Mouse (Mus musculus) spleen, adult 2 months (tissue): ENCODE results near the gene Wdr18. TPM values are rescaled to one million over a fixed set of nuclear protein-coding genes. Genes with fewer than 3 reads are reported as not detected.

Source experiments
- DNase-seq, 2 experiments: peaks; one replicate each; pipeline versions ENCODE4 v3.0.0 to v3.0.0-alpha.2; 2012 to 2021; ENCODE audit warnings: low spot score in 2 of 2, low read depth in 1 of 2
- H3K27ac ChIP-seq: fragments of 200-500 bp; 2 replicates; pipeline ENCODE4 v1.5.1; 2012; ENCODE audit warnings: low read length, inconsistent platforms; ENCODE audit not compliant: insufficient read depth
- H3K27me3 ChIP-seq: fragments of 200-500 bp; 2 replicates; pipeline ENCODE4 v1.6.1; 2012; ENCODE audit warnings: mild to moderate bottlenecking, moderate library complexity, low read length, inconsistent platforms; ENCODE audit not compliant: control insufficient read depth, insufficient read depth
- H3K36me3 ChIP-seq: fragments of 200-500 bp; 2 replicates; pipeline ENCODE4 v1.6.1; 2012; ENCODE audit warnings: mild to moderate bottlenecking, low read length, inconsistent platforms; ENCODE audit not compliant: control insufficient read depth, insufficient read depth
- H3K4me1 ChIP-seq: fragments of 200-500 bp; 2 replicates; pipeline ENCODE4 v1.6.1; 2011; ENCODE audit warnings: inconsistent platforms; ENCODE audit not compliant: control insufficient read depth, insufficient read depth, insufficient read length
- H3K4me3 ChIP-seq: fragments of 200-500 bp; 2 replicates; pipeline ENCODE4 v1.5.1; 2011; ENCODE audit warnings: mild to moderate bottlenecking, inconsistent platforms; ENCODE audit not compliant: insufficient read depth, insufficient read length; ENCODE audit errors: extremely low read depth
- CTCF ChIP-seq: fragments of 200-500 bp; IDR thresholded peaks from 2 replicates; pipeline ENCODE4 v1.5.1; 2011; ENCODE audit warnings: mild to moderate bottlenecking, inconsistent platforms; ENCODE audit not compliant: insufficient read depth, insufficient read length, insufficient replicate concordance; ENCODE audit errors: extremely low read depth
- POLR2A ChIP-seq: fragments of 200-500 bp; IDR thresholded peaks from 2 replicates; pipeline ENCODE4 v1.6.1; 2011; ENCODE audit warnings: low read depth, low read length, inconsistent platforms
- WGBS: fragments of 180-500 bp; shearing (Covaris S2); methylation state at CpG from one replicate; pipeline ENCODE4 v1.1.7; 2018; 5-methylcytosine and 5-hydroxymethylcytosine counted together
- polyA plus RNA-seq: library from polyadenylated mRNA; depleted of rRNA; stranded (reverse); fragments of >200 nt; gene quantifications from 2 replicates; pipeline ENCODE4 v1.2.3, GENCODE M21; 2012

Wdr18 gene
- polyA plus RNA-seq, 1 experiment: 41.2 TPM

- peaks cover 21% of the 10 kb centered on the region for H3K4me1 ChIP-seq
- H3K36me3 ChIP-seq: no peaks in the 10 kb centered on the region
- peak within 1 kb of the TSS; percentile 65 for H3K27ac ChIP-seq
- WGBS: 2% methylated on average over 41 of the region's 42 CpGs
- H3K27me3 ChIP-seq: peaks cover 9% of the 10 kb centered on the region; the same call in 1 of the 2 replicates
- peak within 1 kb of the TSS; percentile 95 for H3K4me3 ChIP-seq
- no peak for TF ChIP-seq CTCF
- peak; percentile 81 for TF ChIP-seq POLR2A
- DNase-seq: peak in 1 of 2 experiments; percentile 85
Measured at GRCm38 (mm10) chr10:79916808-79917531, 43.0 kb upstream of the Wdr18 start, which contains the start of gene Kiss1r. Gene Kiss1r (plus strand): TSS chr10:79916971.

- no peaks in the 10 kb centered on the region for H3K36me3 ChIP-seq
- H3K27me3 ChIP-seq: peaks cover 9% of the 10 kb centered on the region; the same call in 1 of the 2 replicates
- no peak overlapping the region for H3K4me3 ChIP-seq
- TF ChIP-seq POLR2A: no peak
- no peak for TF ChIP-seq CTCF
- no peak overlapping the region for H3K27ac ChIP-seq
- 82% methylated on average over 5 of the region's 5 CpGs for WGBS
- H3K4me1 ChIP-seq: peaks cover 21% of the 10 kb centered on the region
- DNase-seq: no peak
Measured at GRCm38 (mm10) chr10:79917532-79918100, 42.3 kb upstream of the Wdr18 start.

- H3K27ac ChIP-seq: no peak overlapping the region
- H3K4me1 ChIP-seq: peaks cover 21% of the 10 kb centered on the region
- no peaks in the 10 kb centered on the region for H3K36me3 ChIP-seq
- TF ChIP-seq CTCF: no peak
- TF ChIP-seq POLR2A: no peak
- H3K27me3 ChIP-seq: peaks cover 9% of the 10 kb centered on the region; the same call in 1 of the 2 replicates
- 63% methylated on average over 35 of the region's 35 CpGs for WGBS
- no peak for DNase-seq
- no peak overlapping the region for H3K4me3 ChIP-seq
Measured at GRCm38 (mm10) chr10:79918231-79919078, 41.5 kb upstream of the Wdr18 start.

DNA sequence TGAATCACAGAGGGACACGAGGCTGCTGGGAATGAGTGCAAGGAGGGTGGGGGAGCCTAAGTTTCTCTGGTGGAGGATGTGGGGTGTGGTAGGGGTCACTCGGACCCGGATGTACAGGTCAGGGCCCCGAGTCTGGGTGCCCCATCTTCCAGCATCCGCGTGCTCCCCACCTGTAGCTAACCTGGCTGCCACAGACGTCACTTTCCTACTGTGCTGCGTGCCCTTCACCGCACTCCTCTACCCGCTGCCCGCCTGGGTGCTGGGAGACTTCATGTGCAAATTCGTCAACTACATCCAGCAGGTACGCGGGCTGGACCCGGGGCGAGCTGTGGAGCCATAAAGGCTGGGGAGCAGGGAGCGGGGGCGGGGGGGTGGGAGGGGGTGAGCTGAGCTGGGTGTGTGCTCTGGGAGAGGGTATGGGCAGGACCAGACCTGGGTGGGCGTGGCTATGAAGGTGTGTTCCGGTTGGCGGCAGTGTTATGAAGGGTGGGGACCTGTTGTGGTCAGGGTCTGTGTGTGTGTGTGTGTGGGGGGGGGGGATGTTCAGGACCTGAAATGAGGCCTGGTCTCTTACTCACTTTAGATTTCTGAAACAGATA lies 40.6 kb upstream of the Wdr18 start:
- Histone ChIP-seq H3K4me3 (no peak overlapping the region), H3K36me3 (no peaks in the 10 kb centered on the region), H3K27ac (no peak overlapping the region), H3K4me1 (peaks cover 21% of the 10 kb centered on the region), H3K27me3 (peaks cover 9% of the 10 kb centered on the region; the same call in 1 of the 2 replicates)
- TF ChIP-seq CTCF (no peak), POLR2A (no peak)
- no peak for DNase-seq
- WGBS: 45% methylated on average over 20 of the region's 21 CpGs

DNA sequence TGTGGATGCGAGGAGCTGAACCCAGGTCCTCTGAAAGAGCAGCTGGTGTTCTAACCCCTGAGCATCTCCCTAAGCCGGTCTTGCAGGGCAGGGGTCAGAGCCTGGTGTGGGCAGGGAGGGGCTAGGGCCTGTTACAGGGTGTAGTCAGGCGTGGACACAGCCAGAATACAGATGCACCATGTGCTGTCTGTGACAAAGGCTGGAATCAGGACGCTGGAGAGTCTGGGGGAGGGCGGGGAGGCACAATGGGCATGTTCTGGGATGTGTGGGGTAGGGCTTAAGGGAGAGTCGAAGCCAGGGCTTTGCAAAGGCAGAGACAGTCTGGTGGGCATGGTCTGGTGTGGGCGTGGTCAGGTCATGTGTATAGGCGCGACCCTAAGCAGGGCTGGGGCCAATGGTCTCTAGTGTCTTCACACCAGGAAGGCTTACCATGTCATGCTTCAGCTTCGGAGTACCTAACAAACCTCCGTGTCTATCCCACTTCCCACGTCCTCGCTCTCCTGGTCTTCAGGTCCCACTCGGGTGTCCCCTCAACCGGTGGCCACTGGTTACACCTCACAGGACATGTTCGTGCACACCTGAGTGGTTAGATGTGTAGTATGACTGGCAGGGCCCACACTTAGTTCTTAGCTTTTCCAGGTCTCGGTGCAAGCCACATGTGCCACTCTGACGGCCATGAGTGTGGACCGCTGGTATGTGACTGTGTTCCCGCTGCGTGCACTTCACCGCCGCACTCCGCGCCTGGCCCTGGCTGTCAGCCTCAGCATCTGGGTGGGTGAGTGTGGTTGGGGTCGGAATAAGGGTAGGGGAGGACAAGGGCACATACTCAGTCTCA lies 39.7 kb upstream of the Wdr18 start:
- H3K27me3 ChIP-seq: peaks cover 9% of the 10 kb centered on the region; the same call in 1 of the 2 replicates
- no peaks in the 10 kb centered on the region for H3K36me3 ChIP-seq
- no peak overlapping the region for H3K4me3 ChIP-seq
- no peak overlapping the region for H3K27ac ChIP-seq
- H3K4me1 ChIP-seq: peaks cover 21% of the 10 kb centered on the region
- DNase-seq: no peak
- TF ChIP-seq CTCF: no peak
- TF ChIP-seq POLR2A: no peak
- WGBS: 54% methylated on average over 26 of the region's 26 CpGs

GRCm38 (mm10) chr10:79920958-79921535 lies 38.9 kb upstream of the Wdr18 start, which contains the start of gene R3hdm4:
Gene R3hdm4 (minus strand): TSS chr10:79921208.
- Histone ChIP-seq H3K4me3 (no peak within 1 kb of the TSS), H3K4me1 (peaks cover 18% of the 10 kb centered on the region)
- DNase-seq: no peak

More at GRCm38 (mm10) chr10:79920958-79921535, 38.9 kb upstream of the Wdr18 start, which contains the start of gene R3hdm4:
- WGBS: 19% methylated on average over 41 of the region's 41 CpGs
- Histone ChIP-seq H3K36me3 (no peaks in the 10 kb centered on the region), H3K27me3 (peaks cover 9% of the 10 kb centered on the region; the same call in 1 of the 2 replicates), H3K27ac (no peak within 1 kb of the TSS)
- TF ChIP-seq POLR2A (no peak), CTCF (no peak)
